Mouse (Mus musculus) megakaryocyte, embryonic 14.5 days (primary cell): ENCODE measurements around the gene 4933405O20Rik.

Experiments
- FLI1 ChIP-seq: IDR thresholded peaks from 2 replicates; pipeline ENCODE4 v1.6.1; 2012; ENCODE audit warnings: low read length, inconsistent platforms, mixed read lengths
- GATA1 ChIP-seq: IDR thresholded peaks from 3 replicates; pipeline ENCODE4 v1.6.1; 2012; ENCODE audit warnings: mixed read lengths, low read length, inconsistent platforms, borderline replicate concordance

- TF ChIP-seq GATA1 (no peak), FLI1 (no peak)
Observed at GRCm38 (mm10) chr7:50588642-50589424, 10.2 kb upstream of the 4933405O20Rik start.
